Mouse (Mus musculus) cerebellum, adult 9-11 months (tissue): ENCODE data around the gene Mtf1.
A peak's percentile ranks its signal among the peaks of the same experiment; 100 is the strongest.

ENCODE experiments used
- DNase-seq: peaks from one replicate; pipeline ENCODE4 v3.0.0; 2022

Mtf1 gene

GRCm38 (mm10) chr4:124801552-124802308 lies at the start of gene Mtf1:
Gene Mtf1, plus strand, starts transcription at chr4:124802104.
- peak; percentile 88 for DNase-seq

GRCm38 (mm10) chr4:124752281-124753199 lies 49.4 kb upstream of the Mtf1 start:
- no peak for DNase-seq

GRCm38 (mm10) chr4:124755526-124755925 lies 46.4 kb upstream of the Mtf1 start:
- DNase-seq, result no peak

DNA sequence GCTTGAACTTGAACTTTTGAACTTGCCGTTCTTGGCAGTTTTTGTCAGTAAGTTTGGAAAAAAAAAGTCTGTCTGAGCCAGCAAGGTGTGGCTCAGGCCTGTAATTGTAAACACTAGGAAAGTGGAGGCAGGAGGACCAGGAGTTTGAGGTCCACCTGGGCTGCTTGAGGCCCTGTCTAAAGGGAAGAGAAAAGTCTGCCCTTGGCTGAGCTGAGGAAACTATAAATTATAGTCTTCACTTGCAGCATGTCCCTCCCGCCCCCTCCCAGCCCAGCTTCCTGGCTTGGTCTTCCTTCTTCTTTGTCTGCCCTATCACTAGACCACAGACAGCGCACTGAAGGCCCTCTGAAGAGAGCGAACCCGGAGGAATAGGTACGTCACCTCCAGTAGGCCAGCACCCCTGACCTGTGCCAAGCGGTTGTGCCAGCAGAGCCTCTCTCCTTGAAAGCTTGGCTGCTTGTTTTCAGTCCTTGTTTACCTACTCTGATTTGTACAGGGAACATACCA lies 42.5 kb upstream of the Mtf1 start:
- no peak for DNase-seq

GRCm38 (mm10) chr4:124761201-124761600 lies 40.7 kb upstream of the Mtf1 start:
- no peak for DNase-seq

DNA sequence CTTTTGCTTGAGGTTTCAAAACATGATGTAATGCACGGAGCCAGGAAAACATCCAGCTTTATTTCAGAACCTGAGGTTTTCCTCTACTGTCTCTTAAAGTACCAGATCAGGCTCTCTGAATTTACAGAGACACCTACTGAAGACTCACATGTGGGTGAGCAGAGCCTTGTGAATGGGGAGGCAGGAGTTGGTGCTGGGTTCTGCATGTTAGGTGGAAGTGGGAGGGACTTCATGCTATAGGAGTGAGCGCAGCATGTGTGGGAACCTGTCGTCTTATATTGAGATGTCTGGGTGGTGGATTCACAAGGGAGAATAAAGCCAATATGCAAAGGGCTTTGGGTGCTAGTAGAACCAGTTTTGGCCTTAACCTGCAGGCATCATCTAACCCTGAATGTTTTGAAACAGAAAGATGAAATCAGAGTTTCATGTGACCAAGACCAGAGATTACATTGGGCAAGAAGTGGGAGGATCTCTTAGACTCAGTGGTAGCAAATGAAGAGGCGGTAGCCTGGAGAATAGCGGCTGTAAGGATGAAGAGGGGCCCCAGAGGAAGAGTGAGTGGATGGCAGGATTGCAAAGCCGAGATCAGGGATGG lies 38.9 kb upstream of the Mtf1 start:
- DNase-seq, result no peak

DNA sequence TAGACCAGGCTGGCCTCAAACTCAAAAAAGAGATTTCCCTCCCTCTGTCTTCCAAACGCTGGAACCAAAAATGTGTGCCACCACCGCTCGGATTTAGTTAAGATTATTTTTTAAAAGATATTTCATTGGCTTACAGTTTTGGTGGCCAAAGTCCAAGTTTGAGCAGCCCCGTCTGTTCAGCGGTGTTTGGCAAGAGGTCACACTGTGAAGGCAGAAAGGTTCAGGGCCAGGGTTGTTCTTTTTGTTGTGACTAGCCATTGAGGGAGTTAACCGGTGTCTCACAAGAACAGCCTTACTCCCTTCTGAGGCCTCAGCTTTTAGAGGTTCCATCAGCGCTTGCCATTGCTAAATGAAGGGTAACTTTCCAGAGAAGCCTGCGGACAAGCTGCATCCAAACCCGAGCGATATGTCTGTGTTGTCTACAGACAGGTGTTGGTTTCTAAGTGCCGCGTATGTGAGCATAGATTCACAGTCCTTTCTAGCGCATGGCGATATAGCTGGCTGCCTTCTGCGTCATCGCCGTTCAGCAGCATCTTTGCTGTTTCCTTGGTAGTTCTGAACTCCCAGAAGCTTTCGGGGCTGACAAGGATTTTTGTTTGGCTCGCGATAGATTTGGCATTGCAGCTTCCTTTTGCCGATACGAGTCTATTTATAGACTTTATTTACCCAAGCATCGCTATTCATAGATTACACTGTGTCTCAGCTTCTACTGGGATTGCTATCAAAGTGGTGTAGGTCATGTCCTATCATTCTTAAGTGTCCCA lies 35.9 kb upstream of the Mtf1 start:
- DNase-seq, result peak; percentile 47

- DNase-seq, result no peak
Measured at GRCm38 (mm10) chr4:124766566-124766940, 35.4 kb upstream of the Mtf1 start.

DNA sequence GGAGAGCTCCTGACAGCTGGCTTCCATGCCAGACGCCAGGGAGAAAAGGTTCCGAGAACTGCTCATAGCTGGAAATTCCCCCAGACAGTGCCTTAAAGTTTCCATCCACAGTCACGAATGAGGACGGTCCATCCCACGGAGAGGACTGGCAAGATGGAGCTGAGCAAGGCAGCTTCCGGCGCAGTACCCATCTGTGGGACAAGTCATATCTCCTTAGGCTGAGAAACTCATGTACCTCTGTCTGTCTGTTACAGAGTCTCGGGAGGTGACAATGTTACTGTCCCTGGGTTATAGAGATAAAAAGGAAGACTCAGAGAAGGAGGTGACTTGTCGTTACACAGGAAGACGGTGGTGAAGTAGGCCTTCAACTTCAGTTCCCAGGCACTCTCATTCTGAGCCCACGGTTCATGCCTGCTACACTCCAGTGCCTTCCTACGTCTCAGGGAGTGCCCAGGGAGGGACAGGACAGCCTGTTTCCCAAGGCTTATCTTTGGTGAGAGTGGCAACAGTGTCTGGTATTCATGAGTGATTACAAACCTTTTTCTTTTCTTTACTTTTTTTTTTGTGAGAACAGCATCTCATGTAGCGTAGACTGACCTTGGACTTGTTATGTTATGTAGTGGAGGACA lies 32.8 kb upstream of the Mtf1 start:
- no peak for DNase-seq

DNA sequence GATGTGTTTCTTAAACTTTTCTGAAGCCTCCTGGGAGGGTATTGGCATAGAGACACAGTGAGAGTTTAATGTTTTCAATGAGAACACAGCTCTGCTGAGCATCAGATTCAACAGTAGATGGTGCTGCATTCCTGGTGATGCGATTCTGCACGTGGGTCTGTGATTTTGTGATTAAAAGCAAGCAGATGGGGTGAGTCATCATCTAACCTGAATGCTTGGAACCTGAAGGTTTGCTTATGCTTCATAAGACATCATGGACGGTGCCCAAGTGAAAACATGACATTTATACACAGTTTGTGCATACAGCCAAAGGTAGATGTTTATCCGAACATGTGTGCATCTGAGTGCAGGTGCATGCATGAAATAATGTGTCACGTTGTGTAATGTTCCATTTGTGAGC lies 31.3 kb upstream of the Mtf1 start:
- peak; percentile 77 for DNase-seq

- DNase-seq, result no peak
Measured at GRCm38 (mm10) chr4:124772125-124772524, 29.8 kb upstream of the Mtf1 start.

DNA sequence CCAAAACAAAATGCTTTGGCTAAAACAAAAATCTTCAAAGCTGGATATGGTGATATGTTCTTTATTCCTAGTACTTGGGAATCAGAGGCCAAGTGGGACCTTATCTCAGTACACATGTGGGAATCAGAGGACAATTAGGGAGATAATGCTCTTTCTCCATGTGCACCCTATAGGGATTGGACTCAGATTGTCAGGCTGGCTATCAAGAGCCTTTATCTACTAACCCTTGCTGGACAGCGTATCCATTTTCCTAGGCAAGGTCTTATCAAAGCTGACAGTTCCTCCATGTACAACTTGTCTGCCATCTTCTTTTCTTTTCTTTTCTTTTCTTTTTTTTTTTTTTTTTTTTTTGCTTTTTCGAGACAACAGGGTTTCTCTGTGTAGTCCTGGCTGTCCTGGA lies 28.5 kb upstream of the Mtf1 start:
- DNase-seq, result no peak

DNA sequence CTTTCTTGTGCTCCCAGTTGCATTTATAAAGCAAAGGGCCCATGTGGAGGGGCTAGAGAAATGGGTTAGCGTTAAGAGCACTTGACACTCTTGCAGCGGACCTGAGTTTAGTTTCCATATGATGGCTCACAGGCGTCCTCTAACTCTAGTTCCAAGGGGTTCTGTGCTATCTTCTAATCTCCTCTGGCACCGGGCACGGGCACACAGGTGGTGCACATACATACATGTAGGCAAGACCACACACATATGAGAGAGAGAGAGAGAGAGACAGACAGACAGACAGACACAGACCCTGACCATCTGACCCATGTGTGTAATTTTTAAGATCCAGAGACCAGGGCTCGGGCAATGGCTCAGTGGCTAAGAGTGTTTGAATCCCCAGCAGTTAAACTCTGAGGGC lies 27.9 kb upstream of the Mtf1 start:
- DNase-seq, result no peak

DNA sequence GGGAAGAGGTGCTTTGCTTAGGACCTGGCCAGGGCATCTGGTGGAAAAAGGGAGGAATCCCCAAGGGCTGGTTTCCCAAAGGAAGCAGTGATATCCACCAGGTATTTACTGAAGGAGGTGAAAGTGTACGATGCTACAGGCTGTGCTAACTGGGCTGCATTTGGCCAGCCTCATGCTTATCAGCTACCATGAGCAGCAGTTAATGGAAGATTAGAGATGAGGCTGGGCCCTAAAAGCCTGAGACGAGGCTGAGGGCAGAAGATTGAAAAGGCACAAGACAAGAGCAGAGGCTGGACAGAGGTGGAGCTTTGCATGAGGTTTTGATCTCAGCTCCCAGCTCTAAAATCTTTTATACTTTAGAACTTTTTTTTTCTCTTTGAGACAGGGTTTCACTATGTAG lies 27.5 kb upstream of the Mtf1 start:
- no peak for DNase-seq

GRCm38 (mm10) chr4:124781361-124781760 lies 20.5 kb upstream of the Mtf1 start:
- peak; percentile 72 for DNase-seq

DNA sequence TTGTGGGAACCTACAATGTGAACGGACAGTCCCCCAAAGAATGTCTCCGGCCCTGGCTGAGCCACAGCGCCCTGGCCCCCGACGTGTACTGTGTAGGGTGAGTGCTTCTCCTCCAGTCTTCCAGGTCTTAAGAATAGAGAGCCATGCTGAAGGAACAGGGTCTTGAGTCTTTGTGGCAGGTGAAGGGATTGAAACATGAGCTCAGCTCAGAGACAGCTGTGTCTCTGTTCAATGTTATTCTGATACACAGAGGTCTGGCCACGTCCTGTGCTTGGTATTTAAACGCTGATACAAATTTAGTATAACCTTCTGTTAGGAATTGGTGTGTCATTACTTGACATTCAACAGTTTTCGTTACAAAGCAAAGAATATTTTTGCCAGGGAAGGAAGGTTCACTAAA lies 19.5 kb upstream of the Mtf1 start:
- DNase-seq, result no peak

GRCm38 (mm10) chr4:124783937-124784336 lies 18.0 kb upstream of the Mtf1 start:
- DNase-seq, result no peak

GRCm38 (mm10) chr4:124790013-124790412 lies 11.9 kb upstream of the Mtf1 start:
- DNase-seq, result no peak

DNA sequence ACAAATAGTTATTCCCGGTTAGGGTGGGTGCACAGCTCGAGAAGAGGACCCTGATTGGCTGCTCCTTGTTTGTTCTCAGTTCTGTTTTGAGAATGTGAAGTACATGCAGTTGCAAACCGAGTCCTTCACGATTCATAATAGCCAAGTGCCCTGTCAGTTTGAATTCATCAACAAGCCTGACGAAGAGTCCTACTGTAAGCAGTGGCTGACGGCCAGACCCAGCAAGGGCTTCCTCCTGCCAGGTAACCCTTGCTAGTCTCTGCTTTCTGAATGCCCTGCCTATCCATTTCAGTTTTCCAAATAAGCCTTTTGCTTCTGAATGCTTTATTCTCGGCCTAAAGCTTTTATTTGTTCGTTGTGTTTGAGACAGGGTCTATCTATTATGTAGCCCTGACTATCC lies 9.8 kb upstream of the Mtf1 start:
- peak; percentile 77 for DNase-seq

DNA sequence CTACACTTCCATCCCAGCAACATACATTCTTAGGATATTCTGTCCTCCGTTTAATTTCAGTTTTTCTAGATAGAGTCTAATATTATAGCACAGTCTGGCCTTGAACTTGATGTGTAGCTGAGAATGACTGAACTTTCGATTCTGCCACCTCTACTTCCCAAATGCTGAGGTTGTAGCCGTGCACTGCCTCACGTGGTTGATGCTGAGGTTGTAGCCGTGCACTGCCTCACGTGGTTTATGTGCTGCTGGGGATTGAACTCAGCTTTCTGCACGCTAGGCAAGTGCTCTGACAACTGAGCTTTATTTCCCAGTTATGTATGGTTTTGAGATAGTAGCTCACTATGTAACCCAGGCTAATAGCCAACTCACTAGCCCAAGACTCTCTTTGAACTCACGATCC lies 5.8 kb upstream of the Mtf1 start:
- DNase-seq, result no peak

GRCm38 (mm10) chr4:124796913-124797312 lies 5.0 kb upstream of the Mtf1 start:
- DNase-seq, result no peak
